Mouse (Mus musculus) cerebellum, postnatal 25 days (tissue): ENCODE results near the gene Hoxb4.

Experiments used
- DNase-seq, 2 experiments: peaks; one replicate each; pipeline ENCODE4 v3.0.0; 2021; ENCODE audit warnings: mixed read lengths in 2 of 2

Hoxb4 gene

GRCm38 (mm10) chr11:96300354-96301063 is 17.6 kb upstream of the Hoxb4 start:
- DNase-seq: no peak

GRCm38 (mm10) chr11:96301064-96301431 is 17.0 kb upstream of the Hoxb4 start:
- no peak for DNase-seq

GRCm38 (mm10) chr11:96301837-96302236 is 16.2 kb upstream of the Hoxb4 start:
- DNase-seq: peak in 1 of 2 experiments; percentile 38

GRCm38 (mm10) chr11:96302381-96303150 is 15.5 kb upstream of the Hoxb4 start:
- DNase-seq: no peak

- DNase-seq: peak in 1 of 2 experiments; percentile 20
Observed at GRCm38 (mm10) chr11:96303151-96304099, 14.6 kb upstream of the Hoxb4 start, which contains the start of gene Hoxb5. Gene Hoxb5 (plus strand): TSS chr11:96303336.

- DNase-seq: no peak
Observed at GRCm38 (mm10) chr11:96304381-96305195, 13.5 kb upstream of the Hoxb4 start.

GRCm38 (mm10) chr11:96305505-96306182 is 12.4 kb upstream of the Hoxb4 start:
- no peak for DNase-seq

- no peak for DNase-seq
Observed at GRCm38 (mm10) chr11:96306183-96306907, 11.7 kb upstream of the Hoxb4 start.

GRCm38 (mm10) chr11:96306908-96307269 is 11.2 kb upstream of the Hoxb4 start:
- DNase-seq: no peak

- DNase-seq: no peak
Observed at GRCm38 (mm10) chr11:96308763-96309162, 9.3 kb upstream of the Hoxb4 start.

GRCm38 (mm10) chr11:96309288-96309687 is 8.8 kb upstream of the Hoxb4 start:
- DNase-seq: no peak

- no peak for DNase-seq
Observed at GRCm38 (mm10) chr11:96310183-96310938, 7.7 kb upstream of the Hoxb4 start.

GRCm38 (mm10) chr11:96311097-96311496 is 7.0 kb upstream of the Hoxb4 start:
- no peak for DNase-seq

GRCm38 (mm10) chr11:96311520-96312417 is 6.3 kb upstream of the Hoxb4 start:
- DNase-seq: no peak

GRCm38 (mm10) chr11:96313134-96313533 is 4.9 kb upstream of the Hoxb4 start:
- DNase-seq: no peak

- no peak for DNase-seq
Observed at GRCm38 (mm10) chr11:96313806-96314428, 4.2 kb upstream of the Hoxb4 start.

- no peak for DNase-seq
Observed at GRCm38 (mm10) chr11:96314671-96315343, 3.3 kb upstream of the Hoxb4 start.

GRCm38 (mm10) chr11:96315344-96315681 is 2.8 kb upstream of the Hoxb4 start:
- DNase-seq: no peak
